Mouse (Mus musculus): ENCODE results near the gene Icam5.

DNA sequence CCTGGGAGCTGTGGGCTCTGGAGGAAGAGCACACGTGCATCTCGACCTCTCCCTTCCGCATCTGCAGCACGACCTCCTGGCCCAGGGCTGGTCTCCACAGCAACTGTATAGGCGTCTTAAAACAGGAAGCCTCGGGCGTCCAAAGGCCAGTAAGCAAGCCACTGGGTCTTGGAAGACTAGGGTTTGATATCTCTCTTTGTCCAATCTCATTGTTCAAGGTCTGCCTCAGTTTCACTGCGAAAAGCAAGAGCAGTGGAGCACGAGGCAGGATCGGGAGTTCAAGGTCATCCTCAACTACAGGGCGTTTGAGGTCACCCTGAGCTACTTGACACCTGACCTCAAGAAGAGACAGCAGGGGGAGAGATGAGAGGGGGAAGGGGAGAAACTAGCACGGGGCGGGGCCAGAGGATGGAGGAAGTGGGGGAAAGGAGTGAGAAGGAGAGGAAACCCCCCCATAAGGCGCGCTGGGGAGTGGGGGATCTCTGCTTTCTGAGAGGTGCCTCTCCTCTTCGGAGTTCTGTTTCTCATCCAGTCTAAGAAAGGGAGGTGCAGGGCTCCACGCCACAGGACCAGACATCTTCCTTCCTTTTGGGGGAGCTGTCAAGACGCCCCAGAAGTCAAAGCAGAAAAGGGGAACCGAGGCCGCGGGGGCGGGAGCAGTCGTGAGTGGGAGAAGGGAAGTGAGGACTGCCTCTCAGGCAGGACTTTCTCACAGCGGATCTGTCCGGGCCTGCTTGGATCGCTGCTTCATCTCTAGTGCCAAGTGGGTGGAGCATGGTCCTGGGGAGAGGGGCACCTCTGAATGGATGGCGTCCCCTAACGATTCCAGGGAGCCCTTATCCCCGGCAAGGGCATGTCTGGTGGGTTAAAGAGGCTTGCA lies 16.9 kb upstream of the Icam5 start:
- no peak for TF ChIP-seq CTCF (IDR thresholded peaks at IDR 0.05; ENCODE audit: insufficient read depth, low read depth, low read length)
- no peak for TF ChIP-seq POLR2A (IDR thresholded peaks at IDR 0.05; ENCODE audit: insufficient read depth, low read depth, low read length)

All from olfactory bulb, adult 2 months (tissue).